Mouse (Mus musculus) retina, embryonic 14.5 days (tissue): Measurements from ENCODE around the gene Tdp2.

Source experiments
- DNase-seq: peaks from one replicate; pipeline ENCODE4 v3.0.0-alpha.2; 2015; ENCODE audit warnings: low spot score

The Tdp2 gene

GRCm38 (mm10) chr13:24831353-24832130 is at the start of gene Tdp2, which contains the start of gene Acot13:
TSS of gene Tdp2 (plus strand) at chr13:24831679.
TSS of gene Acot13 (minus strand) at chr13:24831540.
- DNase-seq = peak; percentile 98

DNA sequence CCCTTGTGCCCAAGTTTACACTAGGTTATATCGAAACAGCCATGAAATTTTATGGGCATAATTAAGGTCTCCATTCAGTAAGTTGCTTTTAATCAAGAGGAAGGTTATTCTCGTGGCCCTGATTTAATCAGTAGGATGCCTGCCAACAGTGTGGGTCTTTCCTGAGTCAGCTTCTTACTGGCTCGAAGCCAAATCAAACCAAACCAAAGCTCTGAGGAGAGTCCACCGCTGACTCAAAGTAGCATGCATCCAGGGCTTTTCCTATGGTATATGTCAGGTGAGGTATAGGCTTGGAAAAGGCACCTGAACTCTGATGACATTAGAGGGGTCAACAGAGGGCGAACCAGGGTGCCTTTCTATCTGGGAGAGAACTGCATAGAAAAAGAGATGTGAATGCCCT is 49.6 kb upstream of the Tdp2 start:
- DNase-seq = no peak

- DNase-seq = peak; percentile 56
Measured at GRCm38 (mm10) chr13:24786014-24786490, 45.4 kb upstream of the Tdp2 start.

GRCm38 (mm10) chr13:24787477-24787876 is 44.0 kb upstream of the Tdp2 start:
- no peak for DNase-seq

DNA sequence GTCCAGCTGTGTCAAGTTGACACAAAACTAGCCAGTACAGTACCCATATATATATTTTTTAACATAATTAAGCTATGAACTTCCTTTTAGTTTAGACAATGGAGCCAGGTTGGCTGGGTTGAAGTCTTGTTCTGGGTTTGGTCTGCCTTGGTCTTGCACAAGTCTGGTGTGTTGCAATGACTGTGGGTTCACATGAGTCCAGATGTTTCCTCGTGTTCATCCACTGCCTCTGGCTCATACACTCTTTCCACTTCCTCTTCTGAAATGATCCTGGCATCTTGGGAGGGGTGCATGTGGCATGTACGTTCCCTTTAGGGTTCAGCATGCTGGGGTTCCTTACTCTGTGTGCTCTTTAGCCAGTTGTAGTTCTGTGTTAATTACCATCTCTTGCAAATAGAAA is 40.1 kb upstream of the Tdp2 start:
- no peak for DNase-seq

GRCm38 (mm10) chr13:24792411-24793045 is 39.0 kb upstream of the Tdp2 start:
- DNase-seq = no peak

- no peak for DNase-seq
Measured at GRCm38 (mm10) chr13:24798686-24799085, 32.8 kb upstream of the Tdp2 start.

- no peak for DNase-seq
Measured at GRCm38 (mm10) chr13:24799378-24799777, 32.1 kb upstream of the Tdp2 start.

DNA sequence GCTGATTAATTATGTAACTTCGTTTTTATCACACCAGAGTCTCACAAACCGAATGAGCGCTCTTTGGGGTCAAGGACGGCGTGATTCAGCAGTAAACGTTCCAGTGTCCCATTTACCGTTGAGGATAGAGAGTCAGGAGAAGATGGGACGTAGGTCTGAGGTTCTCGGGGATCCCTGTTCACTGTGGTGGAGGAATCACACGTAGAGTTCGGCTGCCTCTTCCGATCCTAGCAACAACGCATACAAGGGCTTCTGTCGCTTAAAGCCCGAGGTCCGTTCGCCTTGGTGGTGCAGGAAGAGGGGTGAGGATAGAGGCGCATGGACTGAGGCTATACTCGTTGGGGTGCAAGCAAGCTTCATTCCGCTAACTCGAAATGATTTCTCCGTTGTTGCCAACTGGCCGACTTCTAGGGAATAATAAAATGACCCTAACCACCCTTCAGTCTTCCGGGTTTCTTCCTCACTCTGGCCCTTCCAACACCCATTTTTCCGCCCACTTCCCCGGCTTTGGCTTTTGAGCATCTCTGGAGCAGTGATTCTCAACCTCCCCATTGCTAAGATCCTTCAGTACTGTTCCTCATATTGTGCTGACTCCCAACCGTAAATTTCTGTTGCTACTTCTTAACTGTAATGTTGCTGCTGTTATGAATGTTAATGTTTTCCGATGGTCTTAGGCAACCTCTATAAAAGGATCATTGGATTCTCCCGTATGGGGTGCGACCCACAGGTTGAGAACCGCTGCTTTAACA is 31.4 kb upstream of the Tdp2 start:
- peak; percentile 53 for DNase-seq

- peak; percentile 96 for DNase-seq
Measured at GRCm38 (mm10) chr13:24800674-24801307, 30.7 kb upstream of the Tdp2 start.

GRCm38 (mm10) chr13:24801308-24801921 is 30.1 kb upstream of the Tdp2 start, which contains the start of gene BC005537:
TSS of gene BC005537 (plus strand) at chr13:24801657.
- no peak for DNase-seq

GRCm38 (mm10) chr13:24802131-24802691 is 29.3 kb upstream of the Tdp2 start:
- peak; percentile 36 for DNase-seq

DNA sequence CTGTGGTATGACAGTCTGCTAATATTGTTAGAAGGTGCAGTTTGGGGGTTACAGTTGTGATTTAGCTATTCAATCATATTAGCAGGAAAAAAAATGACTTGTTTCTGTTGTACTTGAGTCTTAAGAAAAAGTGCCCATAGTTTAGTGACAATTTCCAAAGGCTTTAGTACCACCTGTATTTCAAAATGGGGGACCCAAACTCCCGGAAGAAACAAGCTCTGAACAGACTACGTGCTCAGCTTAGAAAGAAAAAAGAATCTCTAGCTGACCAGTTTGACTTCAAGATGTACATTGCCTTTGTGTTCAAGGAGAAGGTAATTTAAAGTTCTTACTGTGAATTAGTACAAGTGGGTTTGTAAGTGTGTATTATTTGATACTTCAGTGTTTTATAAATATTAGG is 28.3 kb upstream of the Tdp2 start:
- DNase-seq = no peak

- DNase-seq = no peak
Measured at GRCm38 (mm10) chr13:24806079-24806478, 25.4 kb upstream of the Tdp2 start.

GRCm38 (mm10) chr13:24812521-24812920 is 19.0 kb upstream of the Tdp2 start:
- DNase-seq = no peak

DNA sequence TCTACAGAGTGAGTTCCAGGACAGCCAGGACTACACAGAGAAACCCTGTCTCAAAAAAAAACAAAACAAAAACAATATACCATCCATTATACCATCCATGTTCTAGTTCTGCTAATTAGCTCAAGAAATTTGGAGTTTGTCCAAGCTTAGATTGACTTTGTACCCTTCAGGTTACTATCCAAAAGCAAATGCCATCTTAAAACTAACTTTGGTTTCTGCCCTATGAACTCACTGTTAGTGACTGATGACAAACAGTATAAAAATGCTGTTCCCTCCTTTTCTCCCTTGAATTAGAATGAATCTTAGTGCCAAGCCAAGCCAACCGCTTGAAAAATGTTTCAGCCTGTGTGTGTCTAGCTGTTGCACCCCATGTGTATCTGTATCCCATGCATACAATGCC is 16.9 kb upstream of the Tdp2 start:
- DNase-seq = no peak

DNA sequence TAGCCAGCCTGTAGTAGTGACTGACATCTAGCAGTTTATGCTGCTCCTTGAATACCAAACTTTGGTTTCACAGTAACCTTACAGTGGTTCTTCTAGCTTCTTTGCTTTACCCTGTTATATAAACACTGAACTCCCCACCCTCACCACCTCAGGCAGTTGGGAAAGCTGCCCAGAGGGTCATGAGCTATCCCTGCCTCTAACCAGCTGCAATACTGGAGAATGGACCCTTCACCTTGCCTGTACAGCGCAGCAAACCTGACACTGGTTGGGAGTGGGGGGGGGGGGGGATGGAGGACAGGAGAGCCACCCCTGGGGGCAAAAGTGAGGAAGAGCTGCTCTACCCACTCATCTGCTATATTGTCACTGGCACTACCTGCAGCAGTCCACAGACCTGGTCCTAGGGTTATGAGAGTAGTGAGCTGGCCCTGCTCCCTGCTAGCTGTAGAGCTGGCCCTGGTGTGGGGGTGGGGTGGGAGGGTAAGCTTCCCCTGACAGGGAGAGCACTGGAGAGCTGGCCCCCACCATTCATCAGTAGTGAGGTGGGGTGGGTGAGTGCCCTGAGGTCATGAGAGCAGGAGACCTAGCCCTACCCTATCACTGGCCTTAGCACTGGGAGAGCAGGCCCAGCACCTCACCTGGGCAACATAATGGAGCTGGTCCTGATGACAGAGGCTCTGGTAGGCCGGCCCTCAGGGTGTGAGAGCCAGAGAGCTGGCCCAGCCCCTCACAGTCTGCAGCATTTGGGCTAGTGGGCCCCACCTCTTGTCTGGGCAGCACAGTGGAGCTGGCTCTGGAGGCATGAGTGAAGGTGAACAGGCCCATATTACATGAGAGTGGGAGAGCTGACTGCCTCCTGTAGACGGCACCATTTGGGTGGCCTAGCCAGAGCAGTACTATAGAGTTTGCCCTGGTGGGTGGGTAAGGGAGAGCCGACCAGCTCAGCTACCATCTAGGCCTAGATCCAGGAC is 15.1 kb upstream of the Tdp2 start:
- DNase-seq = no peak

DNA sequence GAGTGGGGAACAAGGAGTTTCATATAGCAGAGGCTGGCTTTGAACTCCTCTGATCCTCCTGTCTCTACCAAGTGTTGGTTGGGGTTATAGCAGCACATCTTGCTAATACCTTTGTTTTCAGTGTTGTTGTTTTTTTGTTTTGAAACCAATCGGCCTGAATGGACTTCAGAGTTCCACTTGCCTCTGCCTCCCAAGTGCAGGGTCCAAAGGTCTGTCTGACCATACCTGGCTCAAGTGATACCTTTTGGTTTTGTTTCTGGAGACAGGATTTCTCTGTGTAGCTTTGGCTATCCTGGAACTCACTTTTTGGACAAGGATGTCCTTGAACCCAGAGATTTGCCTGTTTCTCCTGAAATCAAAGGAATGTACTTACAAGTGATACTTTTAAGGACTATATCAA is 11.5 kb upstream of the Tdp2 start:
- no peak for DNase-seq

DNA sequence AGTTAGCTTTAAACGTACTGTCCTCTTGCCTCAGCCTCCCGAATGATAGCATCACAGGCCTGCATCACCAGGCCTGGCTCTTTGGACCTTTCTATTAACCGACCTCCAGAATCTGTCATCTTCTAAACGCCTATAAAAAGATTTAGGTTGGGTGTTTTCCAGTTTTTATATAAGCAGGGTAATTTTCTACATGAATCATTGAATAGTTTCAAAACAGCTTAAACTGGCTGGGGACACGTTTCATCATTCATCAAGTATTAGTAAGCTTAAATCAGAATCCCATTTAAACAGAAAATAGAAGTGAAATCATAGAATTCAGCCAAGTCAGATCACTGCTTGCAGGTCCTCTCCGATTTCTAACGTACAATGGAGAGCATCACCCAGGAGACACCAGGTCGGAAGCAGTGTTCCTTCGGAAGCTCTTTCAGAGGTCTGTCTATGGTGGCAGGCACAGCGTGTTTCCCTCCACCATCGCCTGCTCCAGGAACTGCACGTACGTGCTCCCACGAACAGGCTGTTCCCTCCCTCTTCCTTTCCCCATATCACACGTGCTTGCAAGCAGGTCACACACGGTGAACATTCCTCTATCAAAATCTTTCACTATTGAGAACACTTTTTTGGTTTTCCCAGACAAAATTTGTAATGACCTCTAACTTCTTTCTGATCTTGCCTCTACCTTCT is 8.7 kb upstream of the Tdp2 start:
- no peak for DNase-seq

DNA sequence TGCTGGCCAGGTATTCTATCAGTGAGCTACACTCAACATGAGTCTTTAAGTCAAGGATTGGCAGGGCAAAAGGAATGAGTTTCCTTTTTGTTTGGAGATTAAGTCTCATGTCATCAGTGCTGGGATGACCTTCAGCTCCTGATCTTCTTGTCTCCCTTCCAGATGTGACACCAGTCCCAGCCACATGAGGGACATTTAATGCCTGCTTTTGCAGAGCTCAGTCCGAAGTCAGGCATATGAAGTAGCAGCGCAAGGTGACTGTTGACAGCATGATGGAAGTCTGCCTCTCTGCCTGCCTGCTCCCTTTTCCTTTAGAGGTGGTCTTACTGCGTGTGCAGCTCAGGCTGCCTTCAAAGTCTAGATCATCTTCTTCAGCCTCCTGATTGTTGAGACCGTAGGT is 6.8 kb upstream of the Tdp2 start:
- DNase-seq = no peak
